Mouse (Mus musculus) cerebellum, adult (tissue): ENCODE measurements around the gene Gm45337.

Experiments used
- ATAC-seq: cut with Nextera tagmentation; 2 replicates; pipeline ENCODE4 v1.9.2; 2017; ENCODE audit warnings: mild to moderate bottlenecking, moderate library complexity, mixed read lengths; ENCODE audit not compliant: insufficient number of reproducible peaks, low FRiP score, low TSS enrichment

The Gm45337 gene

DNA sequence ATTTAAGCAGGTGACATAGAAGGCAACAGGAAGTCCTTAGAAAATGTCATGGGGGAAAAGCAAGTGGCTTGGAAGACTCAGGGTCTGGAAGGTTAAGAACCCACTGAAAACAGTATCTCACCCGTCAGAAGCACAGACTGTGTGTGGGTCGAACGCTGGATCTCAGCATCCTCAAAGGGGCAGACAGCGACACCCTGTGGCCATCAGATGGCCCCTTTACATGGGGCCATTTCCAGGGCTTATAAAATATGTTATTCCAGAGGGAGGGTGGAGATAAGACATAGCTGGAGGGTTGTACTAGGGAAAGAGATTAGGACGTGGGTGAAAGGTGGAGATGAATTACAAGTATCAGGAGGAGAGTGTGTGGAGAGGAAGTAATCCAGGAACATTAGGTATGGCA lies 24.8 kb downstream of the Gm45337 start:
- no peak for ATAC-seq

DNA sequence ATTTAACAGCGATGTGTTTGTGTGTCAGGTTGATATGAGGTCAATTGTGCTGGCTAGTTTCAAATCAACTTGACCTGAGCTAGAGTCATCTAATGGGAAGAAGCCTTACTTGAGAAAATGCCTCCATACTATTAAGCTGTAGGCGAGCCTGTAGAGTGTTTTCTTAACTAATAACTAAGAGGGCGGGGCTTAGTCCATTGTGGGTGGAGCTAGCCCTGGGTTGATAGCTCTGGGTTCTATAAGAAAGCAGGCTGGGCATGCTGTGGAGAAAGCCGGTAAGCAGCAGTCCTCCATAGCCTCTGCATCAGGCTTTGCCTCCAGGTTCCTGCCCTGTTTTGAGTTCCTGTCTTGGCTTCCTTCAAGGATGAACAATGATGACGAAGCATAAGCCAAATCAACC lies 39.7 kb downstream of the Gm45337 start:
- ATAC-seq, result no peak

DNA sequence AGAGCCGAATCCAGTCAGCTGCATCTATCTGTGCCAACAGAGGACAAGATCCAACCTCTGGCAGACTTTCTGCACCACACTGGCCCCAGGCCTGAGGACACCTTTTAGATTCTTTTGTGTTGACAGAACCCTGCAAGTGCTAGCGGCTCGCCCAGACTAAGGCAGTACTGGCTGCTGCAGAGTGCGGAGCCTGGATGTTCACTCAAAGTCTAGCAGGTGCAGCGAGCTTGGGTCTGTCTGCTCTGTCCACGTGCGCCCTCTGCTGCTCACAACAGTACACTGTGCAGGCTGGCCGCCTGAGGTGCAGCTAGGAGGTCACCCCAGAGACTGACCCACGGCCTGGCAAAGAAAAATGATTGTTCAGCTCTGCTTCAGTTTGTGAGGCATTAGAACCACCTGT lies 46.6 kb downstream of the Gm45337 start:
- peak; percentile 64 for ATAC-seq

DNA sequence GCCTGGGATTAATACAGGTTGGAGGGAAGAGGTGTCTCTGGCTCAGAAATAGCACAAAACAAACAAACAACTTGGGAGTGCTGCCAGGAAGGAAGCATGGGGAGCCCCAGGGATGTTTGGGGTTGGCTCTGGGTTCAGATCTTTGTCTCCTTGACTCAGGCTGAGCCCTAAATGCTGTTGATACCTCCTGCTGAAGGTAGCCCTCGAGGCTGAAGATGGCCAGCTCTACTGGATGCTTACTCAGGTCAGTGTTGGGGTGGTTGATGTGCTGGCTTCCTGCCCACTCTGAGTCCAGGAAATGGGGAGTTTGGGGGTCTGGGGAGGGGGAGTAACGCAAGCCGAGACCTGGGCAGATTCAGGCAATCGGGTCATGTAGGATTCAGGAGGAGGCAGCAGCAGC lies 47.7 kb downstream of the Gm45337 start:
- no peak for ATAC-seq

DNA sequence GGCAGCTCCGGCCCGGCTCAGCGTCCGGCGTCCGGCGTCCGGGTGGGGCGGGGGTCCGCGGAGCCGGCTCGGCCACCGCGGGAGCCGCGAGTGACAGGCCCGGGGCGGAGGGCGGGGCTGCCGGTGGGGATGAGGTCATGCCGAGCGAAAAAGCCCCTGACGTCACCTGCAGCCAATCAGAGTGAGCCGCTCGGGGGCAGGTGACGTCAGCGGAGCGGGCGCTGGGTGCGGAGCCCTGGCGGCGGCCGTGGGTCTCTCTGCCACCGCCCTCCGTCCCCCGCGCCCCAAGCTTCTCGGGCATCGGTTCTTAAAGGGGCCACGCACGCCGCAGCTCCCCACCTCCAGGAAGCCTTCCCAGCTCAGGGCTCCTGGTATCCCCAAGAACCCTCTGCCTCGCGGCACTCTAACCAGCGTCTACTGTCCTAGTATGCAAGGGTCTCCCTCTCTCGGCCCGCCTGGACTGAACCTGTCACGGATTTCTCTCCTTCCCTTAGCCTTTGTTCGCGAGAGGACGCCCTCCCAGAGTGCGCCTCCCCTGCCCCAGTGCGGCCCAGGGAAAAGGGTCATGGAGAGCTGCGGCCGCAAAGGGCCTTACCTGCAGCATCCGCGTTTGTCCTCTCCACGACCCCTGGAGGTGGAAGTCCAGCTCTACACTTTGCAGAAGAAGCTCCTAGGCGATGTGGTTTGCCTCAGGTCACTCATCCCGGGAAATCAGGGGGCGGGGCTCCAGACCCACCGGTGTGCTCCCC lies 49.0 kb downstream of the Gm45337 start, which contains the start of gene Dusp8:
Dusp8 (minus strand) TSS at position 661 of the 749 bp plus-strand sequence.
- peak; percentile 79 for ATAC-seq

DNA sequence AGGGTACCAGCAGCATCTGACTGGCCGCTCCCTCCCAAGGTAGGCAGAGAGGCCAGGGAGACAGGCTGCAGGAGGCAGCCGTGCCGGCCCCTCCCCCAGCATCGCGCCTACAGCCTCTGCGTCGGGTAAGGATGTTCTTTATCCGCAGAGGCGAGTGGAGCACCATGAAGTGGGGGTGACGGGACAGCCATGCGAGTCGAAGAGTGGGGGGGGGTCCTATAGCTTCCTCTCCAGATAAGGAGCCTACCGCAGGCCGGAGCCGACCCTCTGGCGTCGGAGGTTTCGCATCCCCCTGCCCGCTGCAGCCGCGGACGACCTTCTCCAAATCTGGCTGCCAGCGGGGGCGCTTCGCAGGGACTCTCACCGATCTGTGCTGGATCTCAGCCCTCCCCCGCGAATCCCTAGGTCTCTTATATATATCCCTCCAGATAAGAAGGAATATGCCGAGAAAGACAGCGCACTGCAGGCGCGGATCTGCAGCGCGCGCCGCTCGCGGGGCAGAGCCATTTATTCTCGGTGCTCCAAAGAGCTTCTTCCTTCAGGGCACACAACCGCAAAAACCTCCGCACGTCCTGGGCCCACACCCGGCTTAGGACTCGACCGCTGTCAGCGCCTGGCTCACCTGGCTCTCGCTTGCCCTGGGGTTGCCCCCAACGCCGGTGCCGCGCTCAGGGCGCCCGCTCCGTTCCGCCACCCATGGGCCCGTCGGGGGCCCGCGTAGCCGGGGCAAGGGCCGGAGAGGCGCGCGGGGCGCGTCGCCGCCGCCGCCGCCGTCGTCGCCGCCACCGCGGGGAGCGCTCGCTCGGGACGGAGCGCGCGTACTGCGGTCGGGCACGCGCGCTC lies 49.9 kb downstream of the Gm45337 start:
- no peak; the same call in 1 of the 2 replicates for ATAC-seq

DNA sequence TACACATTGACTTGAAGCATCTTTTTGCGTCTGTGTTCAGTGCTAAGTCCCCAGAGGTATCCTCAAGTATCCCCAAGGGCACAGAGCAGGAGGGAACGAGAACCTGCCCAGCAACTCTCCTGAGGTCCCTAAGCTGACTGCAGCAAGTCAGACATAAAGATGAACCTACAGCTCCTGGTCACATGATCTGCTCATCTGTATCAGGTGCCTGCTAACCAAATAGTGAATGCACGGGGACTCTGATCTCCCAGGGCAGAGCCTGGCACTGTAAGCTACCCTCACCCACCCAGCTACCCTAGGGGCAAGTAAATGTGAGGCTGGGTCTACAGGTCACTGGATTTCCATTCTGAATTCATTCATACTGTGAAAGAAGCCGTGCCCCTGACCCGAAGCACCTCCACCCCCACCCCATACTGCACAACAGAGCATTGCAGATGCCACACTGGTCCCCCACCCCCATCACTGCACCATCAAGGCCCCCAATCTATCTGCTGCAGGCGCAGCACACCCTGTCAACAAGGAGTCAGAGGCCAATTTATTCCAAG lies 50.6 kb downstream of the Gm45337 start:
- no peak for ATAC-seq
